Mouse (Mus musculus) ES-E14 (cell line): Measurements from ENCODE around the gene Ank3. TPM values are rescaled to one million over a fixed set of nuclear protein-coding genes. Genes with fewer than 3 reads are reported as not detected.

Experiments
- DNase-seq: peaks from one replicate; pipeline ENCODE4 v3.0.0-alpha.2; 2013; ENCODE audit warnings: low read depth, low spot score
- H3K27ac ChIP-seq: 2 replicates; pipeline ENCODE4 v1.5.1; 2012; ENCODE audit warnings: low read depth, mild to moderate bottlenecking, low read length, moderate library complexity, mixed read lengths; ENCODE audit not compliant: poor library complexity, insufficient read depth, severe bottlenecking
- H3K36me3 ChIP-seq: 2 replicates; pipeline ENCODE4 v1.6.1; 2012; ENCODE audit warnings: mild to moderate bottlenecking, low read length, moderate library complexity, mixed read lengths; ENCODE audit not compliant: control insufficient read depth, poor library complexity, insufficient read depth, severe bottlenecking
- H3K4me1 ChIP-seq, 2 experiments: fragments of 150-350 bp in 1 of 2; sonication (generic) in 1 of 2; 2 replicates each; pipeline ENCODE4 v1.6.1; 2012; ENCODE audit warnings: low read length in 2 of 2, mild to moderate bottlenecking in 1 of 2, mixed read lengths in 1 of 2; ENCODE audit not compliant: control insufficient read depth in 2 of 2, insufficient read depth in 2 of 2, poor library complexity in 1 of 2
- H3K4me3 ChIP-seq, 2 experiments: fragments of 150-350 bp in 1 of 2; sonication (generic) in 1 of 2; 2 replicates each; pipeline ENCODE4 v1.5.1; 2012; ENCODE audit warnings: low read length in 2 of 2, low read depth in 1 of 2, mild to moderate bottlenecking in 1 of 2, mixed read lengths in 1 of 2; ENCODE audit not compliant: insufficient read depth in 1 of 2, poor library complexity in 1 of 2, severe bottlenecking in 1 of 2
- H3K9ac ChIP-seq: 2 replicates; pipeline ENCODE4 v1.6.1; 2012; ENCODE audit warnings: low read depth, mild to moderate bottlenecking, low read length, mixed read lengths; ENCODE audit not compliant: poor library complexity, insufficient read depth, severe bottlenecking
- H3K9me3 ChIP-seq: fragments of 150-350 bp; sonication (generic); 2 replicates; pipeline ENCODE4 v1.6.1; 2012; ENCODE audit warnings: low read depth, mild to moderate bottlenecking, low read length; ENCODE audit not compliant: control insufficient read depth, insufficient read depth
- CHD2 ChIP-seq: IDR thresholded peaks from 2 replicates; pipeline ENCODE4 v1.6.1; 2014; ENCODE audit warnings: mild to moderate bottlenecking, low read depth, low read length, inconsistent platforms
- HCFC1 ChIP-seq: IDR thresholded peaks from 2 replicates; pipeline ENCODE4 v1.6.1; 2012; ENCODE audit warnings: low read length, inconsistent platforms, borderline replicate concordance; ENCODE audit not compliant: insufficient read depth
- MAFK ChIP-seq: IDR thresholded peaks from 2 replicates; pipeline ENCODE4 v1.6.1; 2014; ENCODE audit warnings: mild to moderate bottlenecking, low read depth, low read length, inconsistent platforms; ENCODE audit not compliant: insufficient read depth
- ZC3H11A ChIP-seq: IDR thresholded peaks from 2 replicates; pipeline ENCODE4 v1.6.1; 2012; ENCODE audit warnings: low read depth, mild to moderate bottlenecking, inconsistent platforms, low read length, borderline replicate concordance
- ZNF384 ChIP-seq: IDR thresholded peaks from 2 replicates; pipeline ENCODE4 v1.6.1; 2012; ENCODE audit warnings: low read depth, low read length, inconsistent platforms
- in situ Hi-C, 2 experiments: fragments of 600-800 bp; cut with MboI; formaldehyde crosslinking; loops; one replicate each; pipeline ENCODE4 v1.15.1; 2025; ENCODE audit warnings: low sequenced_read_pairs in 2 of 2, inconsistent platforms in 1 of 2; ENCODE audit not compliant: unreplicated experiment in 2 of 2
- total RNA-seq: library from RNA; depleted of rRNA; stranded (reverse); fragments of 300-350 nt; gene quantifications from 2 replicates; pipeline ENCODE4 v1.2.3, GENCODE M21; 2012

Gene Ank3
- total RNA-seq, 1 experiment: 6.5 TPM

DNA sequence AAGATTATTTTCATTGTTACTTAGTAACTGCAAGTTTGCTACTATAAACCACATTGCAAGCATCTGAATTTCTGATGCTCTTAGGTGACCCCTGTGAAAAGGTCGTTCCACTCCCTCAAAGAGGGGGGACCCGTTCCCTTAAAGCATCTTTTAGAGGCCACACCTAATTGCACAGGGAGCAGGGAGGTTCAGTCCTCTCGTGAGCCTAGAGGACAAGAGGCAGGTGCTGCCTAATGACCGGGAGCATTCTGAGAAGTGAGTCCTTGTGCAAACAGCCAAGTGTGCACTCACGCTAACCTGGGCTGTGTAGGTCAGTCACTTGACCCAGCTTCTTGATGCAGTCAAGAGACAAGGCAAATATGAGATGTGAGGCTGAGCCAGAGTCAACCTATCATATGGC is 52.4 kb downstream of the Ank3 start:
- no peak overlapping the region for H3K27ac ChIP-seq
- TF ChIP-seq ZNF384 (no peak), ZC3H11A (no peak), MAFK (no peak), HCFC1 (no peak)
- in situ Hi-C loops: no loop called here

DNA sequence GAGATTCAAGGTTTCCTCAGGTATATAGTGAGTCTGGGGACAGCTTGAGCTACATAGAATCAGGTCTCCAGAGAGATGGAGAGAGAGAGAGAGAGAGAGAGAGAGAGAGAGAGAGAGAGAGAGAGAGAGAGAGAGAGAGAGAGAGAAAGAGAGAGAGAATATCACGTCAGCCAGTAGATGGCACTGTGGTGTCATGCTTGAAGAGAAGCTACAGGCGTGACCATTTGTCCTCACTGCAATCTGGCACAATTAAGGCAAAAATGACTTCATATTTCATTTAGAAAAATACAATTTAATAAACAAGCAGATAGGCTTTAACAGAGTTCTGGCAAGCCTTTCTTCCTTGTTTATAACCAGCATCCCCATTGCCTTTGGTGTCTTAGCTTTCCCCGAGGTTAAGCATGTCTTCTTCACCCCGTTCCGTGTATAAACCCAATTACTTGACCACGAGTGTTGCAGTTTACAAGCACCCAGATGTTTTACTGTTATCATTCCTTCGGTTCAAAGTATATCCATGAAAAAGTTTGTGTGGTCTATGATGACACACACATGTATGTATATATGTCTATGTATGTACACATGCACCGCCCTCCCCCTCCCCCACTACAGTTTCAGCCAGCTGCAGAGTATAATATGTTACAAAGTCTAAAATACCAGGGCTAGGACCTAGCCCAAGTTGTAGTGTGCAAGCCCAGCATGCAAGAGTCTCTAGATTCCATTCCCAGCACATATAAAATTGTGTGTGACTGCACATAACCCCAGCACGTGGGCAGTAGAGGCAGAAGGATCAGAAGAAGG is 53.8 kb downstream of the Ank3 start:
- Histone ChIP-seq H3K9me3 (no peaks in the 10 kb centered on the region), H3K27ac (no peak overlapping the region), H3K4me3 (no peak overlapping the region), H3K9ac (no peak overlapping the region), H3K36me3 (no peaks in the 10 kb centered on the region), H3K4me1 (no peaks in the 10 kb centered on the region)
- TF ChIP-seq ZC3H11A: 0 out of 2 replicates have a peak, but pooled peaks have one; percentile 39
- TF ChIP-seq ZNF384: no peak
- no peak for DNase-seq
- in situ Hi-C loops: no loop called here

More for the DNA sequence above, 52.4 kb downstream of the Ank3 start:
- no peaks in the 10 kb centered on the region for H3K9me3 ChIP-seq
- no peaks in the 10 kb centered on the region for H3K4me1 ChIP-seq
- no peak overlapping the region for H3K4me3 ChIP-seq
- no peak for DNase-seq
- no peaks in the 10 kb centered on the region for H3K36me3 ChIP-seq
- no peak overlapping the region for H3K9ac ChIP-seq

DNA sequence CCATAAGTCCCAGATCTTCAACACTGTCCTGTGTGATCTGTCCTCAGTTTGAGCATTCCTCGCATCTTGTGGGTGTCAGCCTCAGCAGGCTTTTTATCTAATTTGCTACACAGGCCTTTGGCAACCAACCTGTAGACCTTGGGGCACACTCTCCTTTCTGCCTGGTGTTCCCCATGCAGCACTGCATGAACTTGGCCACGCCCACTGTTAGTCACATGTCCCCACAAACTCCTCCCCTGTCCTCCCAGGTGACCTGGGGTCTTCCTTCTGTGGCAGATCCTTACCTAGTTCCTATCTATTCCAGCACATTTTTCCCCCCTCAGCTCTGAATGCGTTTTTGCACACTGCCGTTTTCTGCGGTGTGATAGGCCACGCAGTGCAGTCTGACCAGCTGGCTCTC is 55.0 kb downstream of the Ank3 start:
- Histone ChIP-seq H3K9me3 (no peaks in the 10 kb centered on the region), H3K4me3 (peak overlapping the region; percentile 26 to 55), H3K4me1 (no peaks in the 10 kb centered on the region), H3K36me3 (no peaks in the 10 kb centered on the region), H3K9ac (peak overlapping the region; percentile 19; the same call in 1 of the 2 replicates), H3K27ac (no peak overlapping the region)
- DNase-seq: peak; percentile 59
- no peak for TF ChIP-seq CHD2
- TF ChIP-seq ZC3H11A: no peak
- TF ChIP-seq MAFK: no peak
- no peak for TF ChIP-seq HCFC1
- TF ChIP-seq ZNF384: no peak
- in situ Hi-C loops: no loop called here

DNA sequence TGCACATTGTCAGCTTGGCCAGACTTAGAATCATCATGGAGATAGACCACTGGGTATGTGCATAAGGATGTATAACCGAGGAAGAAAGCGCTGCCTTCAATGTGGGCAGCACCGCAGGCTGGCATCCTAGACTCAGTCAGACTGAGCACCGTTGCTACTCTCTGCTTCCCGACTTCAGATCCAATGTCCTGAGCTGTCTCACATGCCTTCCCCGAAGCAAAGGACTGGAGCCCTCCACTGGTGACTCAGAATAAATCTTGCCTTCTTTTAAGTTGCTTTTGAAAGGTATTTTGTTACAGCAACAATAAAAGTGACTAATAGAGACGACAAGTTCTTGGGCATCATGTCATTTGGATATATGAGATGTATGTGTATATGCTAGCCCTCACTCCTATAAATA is 55.9 kb downstream of the Ank3 start:
- Histone ChIP-seq H3K27ac (no peak overlapping the region), H3K36me3 (no peaks in the 10 kb centered on the region), H3K4me1 (no peaks in the 10 kb centered on the region), H3K4me3 (no peak overlapping the region), H3K9me3 (no peaks in the 10 kb centered on the region), H3K9ac (no peak overlapping the region)
- in situ Hi-C loops: no loop called here
- TF ChIP-seq MAFK (no peak), HCFC1 (no peak), CHD2 (no peak), ZC3H11A (no peak), ZNF384 (no peak)
- DNase-seq: no peak

DNA sequence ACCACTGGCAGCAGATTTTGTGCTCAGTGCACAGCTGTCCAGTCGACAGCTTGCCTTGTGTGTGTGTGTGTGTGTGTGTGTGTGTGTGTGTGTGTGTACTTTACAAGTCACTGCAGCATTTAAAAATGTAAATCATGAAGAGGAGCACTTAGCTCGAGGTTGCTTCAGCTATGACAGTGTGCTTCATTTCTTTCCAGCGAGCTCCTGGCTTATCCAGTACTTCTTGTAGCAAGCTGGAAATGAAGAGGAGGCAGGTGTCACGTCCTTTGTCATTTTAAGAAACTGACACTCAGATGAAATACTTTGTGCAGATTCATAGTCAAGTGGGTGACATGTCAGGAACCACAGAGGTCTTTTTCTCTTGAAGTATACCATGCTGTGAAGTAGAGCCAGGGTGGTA is 66.3 kb downstream of the Ank3 start:
- no peak for DNase-seq
- no peak overlapping the region for H3K27ac ChIP-seq
- no peaks in the 10 kb centered on the region for H3K9me3 ChIP-seq
- H3K4me3 ChIP-seq: no peak overlapping the region
- H3K36me3 ChIP-seq: no peaks in the 10 kb centered on the region
- in situ Hi-C loops: no loop called here
- TF ChIP-seq ZNF384 (no peak), ZC3H11A (no peak), MAFK (no peak), CHD2 (no peak), HCFC1 (no peak)
- no peak overlapping the region for H3K9ac ChIP-seq
- peaks cover 0 to 2% of the 10 kb centered on the region in 2 experiments; a peak in 1 of 4 replicates for H3K4me1 ChIP-seq
